Mouse (Mus musculus) CD4-positive helper T cell, adult 2 months (primary cell): ENCODE measurements around the gene Stag3.
A peak's percentile ranks its signal among the peaks of the same experiment; 100 is the strongest.

Experiments used
- DNase-seq: peaks from one replicate; pipeline ENCODE4 v3.0.0-alpha.2; 2012; ENCODE audit warnings: low read depth, missing footprints, low spot score

The Stag3 gene

GRCm38 (mm10) chr5:138279585-138280424 lies at the start of gene Stag3, which contains the start of the genes Gm43720 and Gpc2:
Stag3 (plus strand) TSS chr5:138280240.
Gm43720 (minus strand) TSS chr5:138279958.
Gpc2 (minus strand) TSS chr5:138280005.
- DNase-seq = peak; percentile 93

DNA sequence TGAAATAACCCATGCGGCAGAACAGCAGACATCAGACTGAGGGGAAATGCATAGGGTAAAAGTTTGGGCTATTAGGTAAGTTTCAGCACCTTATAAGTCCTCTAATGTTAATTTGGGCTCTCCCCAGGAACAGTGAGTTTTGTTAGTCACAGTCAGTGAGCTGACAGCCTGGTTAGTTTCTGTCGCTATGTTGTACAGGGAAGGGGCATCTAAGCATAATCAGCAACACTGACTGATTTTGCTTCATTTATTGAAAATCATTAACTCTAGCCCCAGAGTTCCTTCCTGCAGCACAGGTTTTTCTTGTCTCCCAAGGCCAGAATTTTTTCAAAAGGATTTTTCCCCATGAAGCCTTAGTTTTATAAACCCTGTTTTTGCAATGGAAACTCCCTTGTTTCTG lies 46.3 kb upstream of the Stag3 start:
- DNase-seq = no peak

DNA sequence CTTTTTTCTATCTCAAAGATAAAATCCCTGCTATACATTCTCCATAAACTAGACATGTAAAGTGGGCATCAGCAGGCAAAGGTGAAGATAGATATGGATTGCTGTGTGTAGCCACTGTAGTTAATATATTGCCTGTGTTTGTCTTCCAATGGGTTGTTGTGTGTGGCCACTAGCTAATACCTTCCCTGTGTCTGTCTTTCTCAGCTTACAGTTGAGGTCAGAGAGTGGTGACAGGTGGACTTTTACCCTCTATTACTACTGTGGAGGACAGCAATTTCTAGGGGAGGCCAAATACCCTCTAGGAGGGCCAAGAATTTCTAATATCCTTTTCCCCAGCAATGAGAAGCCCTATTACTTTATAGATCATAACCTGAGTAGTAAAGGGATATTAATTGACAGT lies 45.8 kb upstream of the Stag3 start:
- DNase-seq = no peak

- DNase-seq = no peak
Observed at GRCm38 (mm10) chr5:138241511-138241910, 38.5 kb upstream of the Stag3 start.

- DNase-seq = no peak
Observed at GRCm38 (mm10) chr5:138251144-138251543, 28.9 kb upstream of the Stag3 start.

DNA sequence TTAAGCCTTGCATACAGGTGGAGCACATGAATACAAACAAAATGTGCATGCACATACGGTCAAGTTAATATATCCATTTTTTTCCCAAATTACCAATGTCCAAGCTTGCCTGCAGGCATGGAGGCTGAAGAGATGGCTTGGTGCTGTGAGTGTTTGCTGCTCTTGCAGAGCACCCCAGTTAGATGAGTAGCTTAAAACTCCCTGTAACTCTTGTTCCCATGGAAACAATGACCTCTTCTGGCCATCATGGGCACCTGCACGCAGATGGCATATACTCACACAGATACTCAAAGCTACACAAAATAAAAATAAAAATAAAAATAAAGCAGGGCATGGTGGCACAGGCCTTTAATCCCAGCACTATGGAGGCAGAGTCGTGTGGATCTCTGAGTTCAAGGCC lies 27.0 kb upstream of the Stag3 start:
- no peak for DNase-seq

DNA sequence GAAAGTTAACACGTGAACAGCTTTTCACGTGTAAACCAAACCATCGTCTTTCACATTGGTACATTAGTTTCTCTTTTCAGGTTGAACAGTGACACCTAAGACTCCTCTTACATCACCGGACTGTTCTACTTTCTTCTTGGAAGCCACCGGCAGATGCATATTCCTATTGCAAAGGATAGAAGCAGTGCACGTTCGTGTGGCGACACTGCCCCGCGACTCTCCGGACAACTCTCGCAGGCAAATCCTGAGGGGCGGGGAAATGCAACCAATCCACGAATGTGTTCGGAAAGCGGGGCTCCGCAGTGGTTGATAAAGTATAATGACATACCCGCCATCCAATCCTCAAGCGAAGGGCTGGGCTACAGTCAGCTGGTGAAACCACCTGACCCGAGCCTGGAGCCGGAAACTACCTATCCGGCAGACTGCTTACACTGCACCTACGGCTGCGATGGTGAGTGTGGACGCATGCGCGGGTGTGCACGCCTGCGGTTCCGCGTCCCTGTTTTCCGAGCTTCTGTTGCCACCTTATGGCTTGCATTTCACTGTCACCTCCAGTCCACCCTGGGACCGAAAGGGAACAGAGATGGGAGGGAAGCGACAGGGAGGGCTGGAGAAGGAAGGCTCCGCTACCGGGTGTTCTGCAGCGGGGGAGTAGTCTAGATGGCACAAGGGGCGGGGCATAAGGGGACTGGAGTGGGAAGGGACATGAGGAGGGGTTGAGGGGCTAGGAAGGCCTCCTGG lies 24.5 kb upstream of the Stag3 start, which contains the start of gene Lamtor4:
Gene Lamtor4, plus strand, starts transcription at position 130 of the 741 bp plus-strand sequence.
- DNase-seq = peak; percentile 97

DNA sequence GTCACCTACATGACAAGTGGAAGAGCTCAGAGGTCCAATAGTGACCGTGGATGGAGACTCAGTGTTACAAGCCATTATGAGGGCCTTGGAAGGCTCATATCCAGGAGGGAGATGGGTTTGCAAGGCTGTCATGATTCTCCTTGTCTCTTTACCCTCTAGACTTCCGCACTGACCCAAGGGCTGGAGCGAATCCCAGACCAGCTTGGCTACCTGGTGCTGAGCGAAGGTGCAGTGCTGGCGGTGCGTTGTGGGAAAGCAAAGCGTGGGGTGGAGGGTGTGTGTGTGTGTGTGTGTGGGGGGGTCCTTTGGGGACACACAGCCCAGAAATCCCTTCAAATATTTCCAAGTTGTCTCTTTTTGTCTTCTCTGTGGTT lies 24.0 kb upstream of the Stag3 start:
- DNase-seq = no peak

GRCm38 (mm10) chr5:138256966-138257584 lies 23.0 kb upstream of the Stag3 start:
- peak; percentile 75 for DNase-seq

GRCm38 (mm10) chr5:138257585-138257978 lies 22.5 kb upstream of the Stag3 start:
- DNase-seq = no peak

DNA sequence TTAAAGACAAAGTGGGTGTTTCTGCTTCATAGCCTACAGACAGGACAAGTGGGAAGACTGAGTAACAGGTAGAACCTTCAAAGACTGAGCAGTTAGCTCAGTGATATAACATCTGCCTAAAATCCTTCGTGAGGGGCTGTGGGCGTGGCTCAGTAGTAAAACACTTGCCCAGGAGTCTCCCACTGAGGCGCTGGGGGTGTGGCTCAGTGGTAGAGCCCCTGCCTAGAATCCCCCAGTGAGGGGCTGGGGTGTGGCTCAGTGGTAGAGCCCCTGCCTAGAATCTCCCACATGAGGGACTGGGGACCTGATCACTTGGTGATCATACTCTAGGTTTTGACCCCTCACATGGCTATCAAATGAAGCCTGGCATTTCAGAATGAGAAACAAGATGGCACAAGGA lies 22.0 kb upstream of the Stag3 start:
- no peak for DNase-seq

DNA sequence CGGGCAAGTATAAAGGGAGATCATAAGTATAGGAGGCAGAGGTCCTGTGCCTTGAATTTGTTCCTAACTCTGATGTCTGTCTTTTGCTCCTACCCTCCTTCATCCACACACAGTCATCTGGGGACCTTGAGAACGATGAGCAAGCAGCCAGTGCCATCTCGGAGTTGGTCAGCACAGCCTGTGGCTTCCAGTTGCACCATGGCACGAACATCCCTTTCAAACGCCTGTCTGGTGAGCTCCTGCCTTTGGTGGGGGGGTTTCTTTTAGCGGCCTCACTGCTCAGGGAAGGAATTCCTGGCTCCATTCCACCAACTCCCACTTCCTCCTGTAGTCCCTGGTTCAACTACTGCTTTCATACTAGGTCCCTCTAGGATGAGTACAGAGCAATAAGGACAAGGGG lies 21.5 kb upstream of the Stag3 start:
- no peak for DNase-seq

DNA sequence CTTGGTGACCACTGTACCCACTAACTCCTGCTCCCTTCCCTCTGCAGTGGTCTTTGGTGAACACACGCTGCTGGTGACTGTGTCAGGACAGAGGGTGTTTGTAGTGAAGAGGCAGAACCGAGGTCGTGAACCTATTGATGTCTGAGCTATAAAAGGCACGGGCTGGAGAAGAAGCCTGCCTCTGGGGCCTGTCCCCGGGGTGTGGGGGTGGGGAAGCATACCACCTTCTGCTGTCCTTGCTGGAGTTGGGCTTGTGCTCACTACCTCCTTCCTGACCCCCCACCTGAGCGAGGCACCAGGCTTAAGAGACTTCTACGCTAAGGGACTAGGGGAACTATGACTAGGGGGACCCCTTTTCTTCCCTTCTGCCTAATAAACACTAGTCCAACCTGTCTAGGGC lies 21.0 kb upstream of the Stag3 start:
- DNase-seq = no peak

GRCm38 (mm10) chr5:138260051-138260450 lies 20.0 kb upstream of the Stag3 start:
- DNase-seq = no peak

DNA sequence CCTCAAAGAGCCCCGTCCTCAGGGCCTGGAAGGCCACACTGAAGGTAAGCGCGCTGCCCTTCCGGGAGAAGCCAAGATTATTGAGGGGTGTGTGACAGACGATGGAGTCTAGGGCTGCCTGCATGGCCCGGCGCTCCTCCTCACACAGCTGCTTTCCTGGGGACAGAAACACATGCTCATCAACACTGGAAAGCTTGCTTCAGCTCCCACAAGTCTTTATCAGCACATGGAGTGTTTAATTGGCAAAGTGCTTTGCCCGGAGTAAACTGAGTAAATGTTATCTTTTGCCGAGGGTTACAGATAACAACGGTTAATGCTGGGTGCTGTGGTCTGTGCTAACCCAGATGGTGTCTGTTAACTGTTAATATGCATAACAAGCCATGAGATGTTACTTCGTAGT lies 19.2 kb upstream of the Stag3 start:
- no peak for DNase-seq

- DNase-seq = no peak
Observed at GRCm38 (mm10) chr5:138262001-138262400, 18.0 kb upstream of the Stag3 start.

GRCm38 (mm10) chr5:138262582-138263240 lies 17.3 kb upstream of the Stag3 start:
- DNase-seq = no peak

- peak; percentile 93 for DNase-seq
Observed at GRCm38 (mm10) chr5:138263260-138264206, 16.5 kb upstream of the Stag3 start, which contains the start of gene BC037034. BC037034 (minus strand) TSS chr5:138264033.

GRCm38 (mm10) chr5:138264207-138264578 lies 15.8 kb upstream of the Stag3 start:
- no peak for DNase-seq

- no peak for DNase-seq
Observed at GRCm38 (mm10) chr5:138265712-138266111, 14.3 kb upstream of the Stag3 start.

DNA sequence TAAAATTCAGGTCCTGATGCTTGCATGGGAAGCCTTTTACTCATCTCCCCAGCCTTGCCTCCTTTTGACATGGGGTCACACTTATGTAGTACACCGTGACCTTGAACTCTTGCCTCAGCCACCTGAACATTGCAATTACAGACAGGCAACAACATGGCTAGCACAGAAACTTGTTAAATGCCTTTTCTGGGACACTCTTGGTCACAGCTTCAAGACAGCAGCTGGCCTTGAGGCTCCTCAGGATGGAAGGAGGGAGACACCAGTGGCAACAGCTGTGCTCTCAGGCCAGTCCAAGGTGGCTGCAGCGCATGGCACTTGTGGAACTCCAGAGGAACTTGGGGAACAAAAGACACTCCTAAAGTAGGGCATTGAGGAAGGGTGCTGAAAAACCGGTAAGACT lies 12.9 kb upstream of the Stag3 start:
- DNase-seq = no peak
